Mouse (Mus musculus): Measurements from ENCODE around the gene Sin3a. TPM values are rescaled to one million over a fixed set of nuclear protein-coding genes. Genes with fewer than 3 reads are reported as not detected.

The Sin3a gene
- polyA plus RNA-seq, 1 experiment from 2014 or later: 15.7 TPM

DNA sequence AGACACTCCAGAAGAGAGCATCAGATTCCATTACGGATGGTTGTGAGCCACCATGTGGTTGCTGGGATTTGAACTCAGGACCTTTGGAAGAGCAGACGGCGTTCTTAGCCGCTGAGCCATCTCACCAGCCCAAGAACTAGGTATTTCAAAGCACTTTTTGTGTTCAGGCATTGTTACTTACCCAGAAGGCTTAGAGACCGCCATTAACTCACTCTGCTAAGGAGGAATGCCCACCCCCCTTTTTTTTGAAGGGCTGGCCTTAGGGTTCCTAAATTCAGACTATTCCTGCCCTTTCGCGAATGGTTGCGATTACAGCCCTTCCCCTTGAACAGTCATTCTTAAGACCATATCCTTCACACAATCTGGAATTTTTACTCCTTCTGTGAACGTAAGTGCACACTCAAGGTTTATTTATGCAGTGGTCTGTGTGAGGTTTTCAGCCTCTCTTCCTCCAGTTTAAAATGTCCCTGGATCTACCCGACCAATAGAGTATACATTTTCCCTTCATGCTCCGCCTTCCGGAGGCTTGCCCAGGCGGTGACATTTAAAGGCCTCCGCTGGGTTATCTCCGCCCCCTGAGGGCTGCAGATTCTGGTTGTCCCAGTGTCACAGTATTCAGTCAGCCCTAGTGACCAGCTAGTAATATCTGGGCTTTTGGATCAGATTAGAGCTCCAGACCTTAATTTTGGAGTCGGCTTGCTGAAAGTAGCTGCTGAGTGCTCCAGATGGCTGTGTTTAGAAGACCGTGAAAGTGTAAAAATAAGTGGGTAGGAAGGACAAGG is 3.2 kb downstream of the Sin3a start:
- WGBS: 6% methylated on average over 17 of the region's 17 CpGs
- H3K9ac ChIP-seq: peak overlapping the region; percentile 67
- H3K4me3 ChIP-seq: peak overlapping the region; percentile 92
- H3K4me1 ChIP-seq (replicated peaks): peaks cover 36% of the 10 kb centered on the region
- H3K4me2 ChIP-seq: peak overlapping the region; percentile 84
- no peak for ATAC-seq (replicated peaks; ENCODE audit: insufficient number of reproducible peaks, insufficient read depth, low FRiP score, low read depth)
- H3K9me3 ChIP-seq (replicated peaks): no peaks in the 10 kb centered on the region
- H3K36me3 ChIP-seq: no peaks in the 10 kb centered on the region
- H3K27me3 ChIP-seq: no peaks in the 10 kb centered on the region
- H3K27ac ChIP-seq: peak overlapping the region; percentile 100

DNA sequence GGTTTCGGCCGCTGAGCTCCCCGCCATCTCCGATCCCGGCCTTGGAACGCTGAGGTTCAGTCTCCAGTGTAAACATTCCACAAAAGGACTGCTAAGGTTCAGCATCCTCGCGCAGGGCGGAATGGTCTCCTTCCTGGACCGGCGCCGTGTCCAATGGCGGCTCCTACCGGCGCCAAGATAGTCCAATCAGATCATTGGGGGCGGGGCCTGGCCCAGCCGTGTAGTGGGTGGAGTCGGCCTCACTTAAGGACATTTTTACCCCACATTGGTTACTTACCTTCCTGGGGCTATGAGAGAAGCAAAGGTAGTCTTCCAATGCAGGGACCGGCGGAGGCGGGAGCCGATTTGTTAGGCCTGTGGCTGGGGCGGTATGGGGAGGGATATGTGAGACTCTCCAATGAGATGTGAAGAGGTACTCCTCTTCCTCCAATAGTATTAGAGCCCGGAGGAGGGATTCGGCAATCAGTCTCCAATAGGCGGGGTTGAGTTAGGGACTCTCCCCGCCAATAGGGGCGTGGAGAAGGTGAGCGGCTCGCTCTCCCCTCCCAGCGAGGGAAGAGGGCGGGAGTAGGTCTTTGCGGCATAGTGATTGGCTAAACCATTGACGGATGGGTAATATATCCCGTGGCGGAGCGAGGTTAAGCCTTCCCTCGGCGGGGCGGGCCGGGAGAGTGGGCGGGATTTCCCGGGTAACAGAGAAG is 4.0 kb downstream of the Sin3a start:
- H3K27me3 ChIP-seq: no peaks in the 10 kb centered on the region
- under 1% methylated on average over 43 of the region's 43 CpGs for WGBS
- no peaks in the 10 kb centered on the region for H3K36me3 ChIP-seq
- H3K9ac ChIP-seq: peak overlapping the region; percentile 87
- no peaks in the 10 kb centered on the region for H3K9me3 ChIP-seq (replicated peaks)
- ATAC-seq (replicated peaks; ENCODE audit: insufficient number of reproducible peaks, insufficient read depth, low FRiP score, low read depth): peak; percentile 81
- H3K27ac ChIP-seq: peak overlapping the region; percentile 100
- peak overlapping the region; percentile 86 for H3K4me2 ChIP-seq
- peaks cover 29% of the 10 kb centered on the region for H3K4me1 ChIP-seq (replicated peaks)
- H3K4me3 ChIP-seq: peak overlapping the region; percentile 92

DNA sequence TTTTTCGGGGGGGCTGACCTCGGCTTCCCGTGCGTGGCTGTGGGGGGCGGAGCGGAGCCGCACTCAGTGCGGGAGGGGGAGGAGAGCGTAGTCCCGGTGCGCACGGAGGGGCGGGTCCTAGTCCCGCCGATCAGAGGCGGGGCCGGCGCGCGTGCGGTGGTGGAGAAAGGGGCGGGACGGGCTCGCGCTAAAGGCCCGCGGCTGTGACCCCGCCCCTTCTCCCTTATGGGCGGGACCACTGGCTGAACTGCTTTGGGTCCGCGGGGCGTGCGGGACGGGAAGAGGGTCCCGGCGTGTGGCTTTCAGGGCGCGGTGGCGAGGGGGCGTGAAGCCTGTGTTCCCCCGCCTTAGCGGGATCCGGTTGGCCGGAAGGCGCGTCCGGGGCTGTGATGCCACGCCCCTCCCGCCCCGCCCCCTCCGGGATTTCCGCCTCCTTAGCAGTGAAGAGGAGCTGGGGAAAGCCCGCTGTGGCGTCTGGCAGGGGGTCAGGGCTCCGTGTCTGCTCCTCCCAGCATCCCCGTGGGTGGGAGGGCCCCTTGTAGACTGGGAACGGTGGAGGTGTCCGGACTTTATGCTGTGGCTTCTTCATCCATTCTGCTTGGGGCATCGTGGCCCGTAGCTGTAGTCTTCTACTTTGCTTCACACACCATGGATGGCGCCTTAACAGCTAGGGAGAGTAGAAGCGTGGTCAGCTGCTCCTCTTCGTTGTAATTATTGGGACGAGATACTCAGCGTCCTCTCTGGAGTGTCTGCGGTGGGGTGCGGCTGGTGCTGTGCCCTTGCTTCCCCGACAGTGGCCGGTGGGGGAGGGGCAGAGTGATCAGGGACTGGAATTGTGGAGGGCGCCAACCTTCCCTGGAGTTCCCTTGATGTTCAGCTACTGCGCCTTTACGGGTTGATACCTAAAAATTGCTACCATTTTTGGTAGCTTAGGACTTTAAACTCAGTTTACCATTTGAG is 5.1 kb downstream of the Sin3a start:
- H3K9me3 ChIP-seq (replicated peaks): no peaks in the 10 kb centered on the region
- peak; percentile 32 for ATAC-seq (replicated peaks; ENCODE audit: insufficient number of reproducible peaks, insufficient read depth, low FRiP score, low read depth)
- H3K27me3 ChIP-seq: no peaks in the 10 kb centered on the region
- H3K9ac ChIP-seq: peak overlapping the region; percentile 87
- H3K4me2 ChIP-seq: peak overlapping the region; percentile 86
- H3K4me1 ChIP-seq (replicated peaks): peaks cover 23% of the 10 kb centered on the region
- H3K27ac ChIP-seq: peak overlapping the region; percentile 100
- peak overlapping the region; percentile 92 for H3K4me3 ChIP-seq
- H3K36me3 ChIP-seq: no peaks in the 10 kb centered on the region
- under 1% methylated on average over 66 of the region's 72 CpGs for WGBS

DNA sequence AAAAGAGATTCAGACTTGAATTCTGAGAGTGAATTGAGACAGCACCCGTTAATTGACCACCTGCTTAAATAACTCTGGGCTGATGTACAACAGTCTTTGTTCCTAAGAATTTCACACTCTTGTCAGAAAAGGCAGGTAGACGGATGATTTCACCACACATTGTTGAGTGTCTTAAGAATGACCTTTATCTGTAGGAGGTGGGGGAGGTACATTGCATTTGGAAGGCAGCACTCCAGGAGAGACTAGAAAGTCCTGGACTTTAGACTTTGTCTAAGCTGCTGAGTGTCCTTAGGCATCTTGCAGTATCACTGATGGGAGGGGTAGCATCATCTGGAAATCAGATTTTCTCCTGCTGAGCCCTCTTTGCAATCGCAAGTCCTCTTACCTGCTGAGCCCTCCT is 10.4 kb downstream of the Sin3a start:
- no peak for ATAC-seq (replicated peaks; ENCODE audit: insufficient number of reproducible peaks, insufficient read depth, low FRiP score, low read depth)
- Histone ChIP-seq H3K36me3 (peaks cover 9% of the 10 kb centered on the region; the same call in 1 of the 2 replicates), H3K27me3 (no peaks in the 10 kb centered on the region), H3K4me3 (no peak overlapping the region), H3K9ac (no peak overlapping the region), H3K4me2 (no peak overlapping the region), H3K27ac (no peak overlapping the region), H3K4me1 (replicated peaks) (peaks cover 11% of the 10 kb centered on the region), H3K9me3 (replicated peaks) (no peaks in the 10 kb centered on the region)
- 83% methylated on average over 3 of the region's 3 CpGs for WGBS

DNA sequence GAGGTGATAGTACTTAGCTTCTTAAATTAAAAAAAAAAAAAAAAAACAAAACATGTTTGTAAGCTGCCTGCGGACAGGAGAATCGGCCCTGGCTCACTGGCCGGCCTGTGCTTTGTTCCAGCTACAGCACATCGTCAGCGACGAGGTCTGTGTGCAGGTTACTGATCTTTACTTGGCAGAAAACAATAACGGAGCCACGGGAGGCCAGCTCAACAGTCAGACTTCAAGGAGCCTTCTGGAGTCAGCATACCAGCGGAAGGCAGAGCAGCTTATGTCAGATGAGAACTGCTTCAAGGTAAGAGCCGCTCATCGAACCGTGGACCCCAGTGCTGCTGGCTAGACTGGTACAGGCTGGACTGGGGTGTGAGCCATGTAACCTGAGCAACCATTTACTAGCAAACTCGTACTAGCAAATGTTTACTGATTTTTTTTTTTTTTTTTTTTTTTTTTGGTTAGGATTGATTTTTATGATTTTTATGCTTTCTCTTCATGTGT is 45.5 kb downstream of the Sin3a start:
- ATAC-seq (replicated peaks; ENCODE audit: insufficient number of reproducible peaks, insufficient read depth, low FRiP score, low read depth): no peak
- no peaks in the 10 kb centered on the region for H3K4me1 ChIP-seq (replicated peaks)
- no peak overlapping the region for H3K9ac ChIP-seq
- no peak overlapping the region for H3K4me3 ChIP-seq
- no peak overlapping the region for H3K4me2 ChIP-seq
- H3K9me3 ChIP-seq (replicated peaks): no peaks in the 10 kb centered on the region
- H3K27me3 ChIP-seq: no peaks in the 10 kb centered on the region
- H3K27ac ChIP-seq: no peak overlapping the region
- WGBS: 91% methylated on average over 13 of the region's 13 CpGs
- H3K36me3 ChIP-seq: peaks cover 84% of the 10 kb centered on the region

DNA sequence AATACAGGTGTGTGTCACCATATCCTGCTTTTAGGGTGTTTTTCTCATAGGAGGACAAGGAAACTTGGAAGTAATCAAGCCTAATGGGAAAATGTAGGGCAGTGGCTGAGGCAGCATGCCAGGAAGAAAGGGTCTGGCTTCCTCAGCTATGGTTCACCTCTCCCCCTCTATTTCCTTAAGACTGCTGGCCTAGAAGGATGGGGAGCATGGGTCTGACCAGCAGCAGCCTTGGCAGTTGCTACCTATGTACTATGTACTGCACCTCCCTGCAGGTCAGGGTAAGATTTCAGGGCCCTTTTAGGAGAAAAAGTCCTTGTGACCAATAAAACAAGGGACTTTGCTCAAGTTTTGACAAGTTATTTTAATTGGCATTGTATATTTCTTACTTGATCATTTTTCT is 57.8 kb downstream of the Sin3a start:
- Histone ChIP-seq H3K9ac (peak overlapping the region; percentile 79; the same call in 1 of the 2 replicates), H3K36me3 (peaks cover 37% of the 10 kb centered on the region)

DNA sequence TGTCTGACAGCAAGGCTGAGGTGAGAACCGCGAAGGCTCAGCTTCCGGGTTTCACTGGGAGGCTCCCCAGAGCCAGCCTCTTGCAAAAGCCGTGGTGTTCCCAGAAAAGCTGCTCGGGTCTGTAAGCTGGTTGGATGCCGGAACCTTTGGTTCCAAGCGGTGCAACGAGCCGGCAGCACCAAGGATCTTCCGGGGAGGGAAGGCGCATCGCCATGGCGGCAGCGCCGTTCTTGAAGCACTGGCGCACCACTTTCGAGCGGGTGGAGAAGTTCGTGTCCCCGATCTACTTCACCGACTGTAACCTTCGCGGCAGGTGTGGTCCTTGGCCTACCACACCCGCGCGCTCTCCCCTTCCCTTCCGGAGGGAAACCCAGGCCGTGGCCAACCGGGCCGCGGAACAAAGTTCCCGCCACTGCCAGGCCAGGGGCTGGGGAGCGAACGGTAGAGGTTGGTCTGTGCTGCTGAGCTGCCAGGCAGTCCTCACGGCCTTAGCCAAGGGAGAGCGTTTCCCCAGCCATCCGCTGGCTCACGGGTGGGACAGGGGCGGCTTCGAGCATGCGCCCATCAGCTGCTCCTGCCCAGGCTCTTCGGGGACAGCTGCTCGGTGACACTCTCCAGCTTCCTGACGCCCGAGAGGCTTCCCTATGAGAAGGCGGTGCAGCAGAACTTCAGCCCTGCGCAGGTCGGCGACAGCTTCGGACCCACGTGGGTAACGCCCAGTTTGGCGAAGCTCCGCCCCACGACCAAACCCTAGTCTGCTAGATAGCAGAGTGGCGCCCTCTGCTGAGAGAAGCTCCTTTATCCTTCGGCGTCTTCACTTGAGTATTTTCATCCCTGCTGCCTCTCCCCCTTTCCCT is 59.0 kb downstream of the Sin3a start, which contains the start of gene Man2c1:
TSS of gene Man2c1 (plus strand) at position 114 of the 857 bp plus-strand sequence.
- ATAC-seq (replicated peaks; ENCODE audit: insufficient number of reproducible peaks, insufficient read depth, low FRiP score, low read depth): peak; percentile 92
- peak within 1 kb of the TSS; percentile 74 for H3K4me3 ChIP-seq
- H3K9ac ChIP-seq: peak within 1 kb of the TSS; percentile 79
- H3K4me2 ChIP-seq: peak within 1 kb of the TSS; percentile 85
- H3K27me3 ChIP-seq: no peaks in the 10 kb centered on the region
- under 1% methylated on average over 58 of the region's 58 CpGs for WGBS
- peaks cover 16% of the 10 kb centered on the region for H3K4me1 ChIP-seq (replicated peaks)
- peaks cover 31% of the 10 kb centered on the region for H3K36me3 ChIP-seq
- H3K27ac ChIP-seq: peak within 1 kb of the TSS; percentile 98
- H3K9me3 ChIP-seq (replicated peaks): no peaks in the 10 kb centered on the region

More for the DNA sequence above, 57.8 kb downstream of the Sin3a start:
- H3K27ac ChIP-seq: no peak overlapping the region
- H3K4me1 ChIP-seq (replicated peaks): peaks cover 16% of the 10 kb centered on the region
- H3K4me3 ChIP-seq: peak overlapping the region; percentile 74
- ATAC-seq (replicated peaks; ENCODE audit: insufficient number of reproducible peaks, insufficient read depth, low FRiP score, low read depth): no peak
- H3K4me2 ChIP-seq: peak overlapping the region; percentile 85
- no peaks in the 10 kb centered on the region for H3K27me3 ChIP-seq
- no peaks in the 10 kb centered on the region for H3K9me3 ChIP-seq (replicated peaks)

DNA sequence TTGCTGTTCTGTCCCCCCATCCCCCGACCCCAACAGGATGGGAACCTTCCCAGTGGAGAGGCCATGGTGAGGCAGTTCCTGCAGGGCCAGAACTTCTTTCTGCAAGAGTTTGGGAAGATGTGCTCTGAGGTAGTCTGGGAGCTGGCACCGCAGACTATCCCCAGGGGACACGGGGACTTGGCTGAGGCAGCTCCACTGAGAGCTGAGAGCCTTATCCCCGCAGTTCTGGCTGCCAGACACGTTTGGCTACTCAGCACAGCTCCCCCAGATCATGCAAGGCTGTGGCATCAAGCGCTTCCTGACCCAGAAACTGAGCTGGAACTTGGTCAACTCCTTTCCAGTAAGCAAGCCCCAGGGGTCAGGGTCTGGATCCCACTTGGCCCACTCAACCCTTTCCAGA is 65.4 kb downstream of the Sin3a start:
- H3K27me3 ChIP-seq: no peaks in the 10 kb centered on the region
- no peak overlapping the region for H3K4me2 ChIP-seq
- 84% methylated on average over 6 of the region's 6 CpGs for WGBS
- no peaks in the 10 kb centered on the region for H3K9me3 ChIP-seq (replicated peaks)
- no peak overlapping the region for H3K4me3 ChIP-seq
- peaks cover 60% of the 10 kb centered on the region for H3K36me3 ChIP-seq
- no peak overlapping the region for H3K27ac ChIP-seq
- peaks cover 2% of the 10 kb centered on the region for H3K4me1 ChIP-seq (replicated peaks)
- no peak overlapping the region for H3K9ac ChIP-seq
- no peak for ATAC-seq (replicated peaks; ENCODE audit: insufficient number of reproducible peaks, insufficient read depth, low FRiP score, low read depth)

DNA sequence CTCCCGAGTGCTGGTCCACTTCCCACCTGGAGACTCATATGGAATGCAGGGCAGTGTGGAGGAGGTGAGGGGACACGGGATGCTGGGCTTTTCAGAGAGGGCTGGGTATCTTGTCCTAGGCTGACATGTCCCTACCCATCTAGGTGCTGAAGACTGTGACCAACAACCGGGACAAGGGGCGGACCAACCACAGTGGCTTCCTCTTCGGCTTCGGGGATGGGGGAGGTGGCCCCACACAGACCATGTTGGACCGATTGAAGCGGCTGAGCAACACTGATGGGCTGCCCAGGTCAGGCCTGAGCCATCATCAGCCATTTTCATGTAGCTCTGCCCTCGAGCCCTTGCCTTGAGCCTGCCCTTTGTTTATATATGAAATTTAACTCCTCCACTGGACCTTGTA is 65.9 kb downstream of the Sin3a start:
- H3K27ac ChIP-seq: no peak overlapping the region
- H3K27me3 ChIP-seq: no peaks in the 10 kb centered on the region
- H3K4me1 ChIP-seq (replicated peaks): peaks cover 5% of the 10 kb centered on the region
- no peak for ATAC-seq (replicated peaks; ENCODE audit: insufficient number of reproducible peaks, insufficient read depth, low FRiP score, low read depth)
- H3K9ac ChIP-seq: no peak overlapping the region
- WGBS: 88% methylated on average over 9 of the region's 9 CpGs
- H3K4me3 ChIP-seq: no peak overlapping the region
- no peak overlapping the region for H3K4me2 ChIP-seq
- peaks cover 60% of the 10 kb centered on the region for H3K36me3 ChIP-seq
- H3K9me3 ChIP-seq (replicated peaks): no peaks in the 10 kb centered on the region

DNA sequence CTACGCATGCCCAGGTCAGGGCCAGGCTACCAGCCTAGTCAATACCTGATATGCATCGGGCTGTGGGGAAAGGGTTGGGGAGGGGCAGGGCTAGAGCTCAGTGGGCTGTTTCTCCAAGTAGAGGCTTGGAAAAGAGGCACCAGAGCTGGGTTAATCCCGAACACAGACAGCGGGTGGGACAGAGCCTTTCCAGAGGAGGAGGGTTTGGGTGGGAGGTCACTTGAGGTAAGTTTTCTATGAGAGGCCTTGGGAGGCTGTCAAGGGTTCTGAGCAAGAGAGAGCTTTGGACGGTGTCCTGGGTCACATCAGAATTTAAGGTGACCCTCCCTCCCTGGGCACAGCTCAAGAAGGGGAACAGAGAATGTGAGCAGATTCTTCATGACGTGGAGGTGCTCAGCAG is 66.7 kb downstream of the Sin3a start:
- 90% methylated on average over 6 of the region's 6 CpGs for WGBS
- Histone ChIP-seq H3K4me3 (no peak overlapping the region), H3K9me3 (replicated peaks) (no peaks in the 10 kb centered on the region), H3K27me3 (no peaks in the 10 kb centered on the region), H3K4me1 (replicated peaks) (peaks cover 5% of the 10 kb centered on the region), H3K4me2 (no peak overlapping the region), H3K36me3 (peaks cover 60% of the 10 kb centered on the region), H3K27ac (no peak overlapping the region), H3K9ac (no peak overlapping the region)
- no peak for ATAC-seq (replicated peaks; ENCODE audit: insufficient number of reproducible peaks, insufficient read depth, low FRiP score, low read depth)
